Mouse (Mus musculus): ENCODE measurements around the gene Rchy1. TPM values are rescaled to one million over a fixed set of nuclear protein-coding genes. Genes with fewer than 3 reads are reported as not detected.
A peak's percentile ranks its signal among the peaks of the same experiment; 100 is the strongest.
"Not testable (repeated sequence)": the region's sequence is repeated elsewhere in the genome, so short reads cannot be mapped to it uniquely, and the experiment has no call there.

Rchy1 gene
- total RNA-seq, 4 experiments from 2014 or later, result 28.4 to 32.2 (median 29.0) TPM

GRCm38 (mm10) chr5:91960606-91961254, 2.1 kb downstream of the Rchy1 start:
- no peak for DNase-seq (ENCODE audit: low spot score in 2 of 2)

- no peak for DNase-seq (ENCODE audit: low spot score in 2 of 2)
These were observed 2.9 kb downstream of the Rchy1 start for GRCm38 (mm10) chr5:91959986-91960385.

DNA sequence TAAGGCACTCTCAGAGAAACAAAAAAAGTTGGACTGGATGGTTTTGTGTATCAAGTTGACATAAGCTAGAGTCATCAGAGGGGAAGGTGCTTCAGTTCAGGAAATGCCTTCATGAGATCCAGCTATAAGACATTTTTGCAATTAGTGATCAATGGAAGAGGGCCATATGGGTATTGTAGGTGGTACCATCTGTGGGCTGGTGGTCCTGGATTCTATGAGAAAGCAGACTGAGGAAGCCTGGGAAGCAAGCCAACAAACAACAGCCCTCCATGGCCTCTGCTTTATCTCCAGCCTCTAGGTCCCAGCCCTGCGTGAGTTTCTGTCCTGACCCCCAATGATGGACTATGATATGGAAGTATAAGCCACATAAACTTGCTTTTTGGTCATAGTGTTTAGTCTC, 3.8 kb downstream of the Rchy1 start:
- DNase-seq (ENCODE audit: low spot score in 2 of 2), result no peak

DNA sequence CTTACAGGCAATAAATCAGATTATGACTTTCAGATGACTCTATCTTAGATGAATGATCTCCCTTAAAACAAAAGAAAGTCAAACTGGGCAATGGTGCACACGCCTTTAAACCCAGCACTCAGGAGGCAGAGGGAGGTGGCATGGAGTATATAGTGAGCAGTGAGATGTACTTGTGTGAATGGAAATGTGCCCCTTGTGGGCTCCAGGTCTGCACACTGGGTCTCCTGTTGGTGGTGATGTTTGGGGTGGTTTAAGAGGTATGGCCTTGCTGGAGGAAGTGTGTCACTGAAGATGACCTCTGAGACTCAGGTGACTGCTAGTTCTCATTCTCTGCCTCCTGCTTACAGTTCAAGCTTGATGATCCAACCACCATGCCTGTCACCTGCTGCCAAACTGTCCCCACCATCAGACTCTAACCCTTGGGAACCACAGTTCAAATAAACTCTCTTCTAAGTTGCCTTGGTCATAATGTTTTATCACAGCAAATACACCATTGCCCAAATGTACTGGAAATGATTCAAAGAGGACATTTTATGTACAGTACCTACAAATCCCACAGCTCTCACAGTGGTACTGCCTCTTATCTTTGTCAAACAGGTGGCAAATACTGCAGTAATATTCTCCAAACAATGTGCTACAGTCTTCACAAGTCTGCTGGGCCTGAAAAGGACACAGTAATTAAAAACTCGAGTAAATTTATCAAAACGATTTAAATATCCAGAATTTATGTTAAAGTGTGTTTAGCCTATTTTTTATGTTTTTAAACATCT, 5.7 kb downstream of the Rchy1 start:
- no peak for DNase-seq (ENCODE audit: low spot score in 2 of 2)

DNA sequence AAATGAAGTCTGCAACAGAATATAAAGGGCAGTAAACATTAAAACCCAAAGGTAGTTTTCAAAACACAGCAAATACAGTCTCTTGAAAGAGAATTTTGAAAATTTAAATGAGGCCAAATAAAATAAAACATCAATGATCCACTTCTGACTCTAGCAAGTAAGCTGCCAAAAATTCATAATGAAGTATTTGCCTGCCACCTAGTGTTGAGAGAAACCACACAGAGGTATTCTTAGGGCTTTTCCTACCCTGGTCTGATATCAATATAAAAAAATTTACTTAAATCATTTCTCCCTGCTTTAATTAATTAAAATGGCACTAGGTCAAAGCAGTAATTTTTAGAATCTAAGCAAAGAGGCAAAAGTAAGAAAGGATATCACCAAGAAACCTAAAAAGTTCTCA, 11.5 kb downstream of the Rchy1 start:
- no peak for DNase-seq (ENCODE audit: low spot score in 2 of 2)

GRCm38 (mm10) chr5:91949441-91949840, 13.4 kb downstream of the Rchy1 start:
- DNase-seq (ENCODE audit: low spot score in 2 of 2), result no peak

- no peak for DNase-seq (ENCODE audit: low spot score in 2 of 2)
These were observed 15.9 kb downstream of the Rchy1 start for GRCm38 (mm10) chr5:91947008-91947407.

DNA sequence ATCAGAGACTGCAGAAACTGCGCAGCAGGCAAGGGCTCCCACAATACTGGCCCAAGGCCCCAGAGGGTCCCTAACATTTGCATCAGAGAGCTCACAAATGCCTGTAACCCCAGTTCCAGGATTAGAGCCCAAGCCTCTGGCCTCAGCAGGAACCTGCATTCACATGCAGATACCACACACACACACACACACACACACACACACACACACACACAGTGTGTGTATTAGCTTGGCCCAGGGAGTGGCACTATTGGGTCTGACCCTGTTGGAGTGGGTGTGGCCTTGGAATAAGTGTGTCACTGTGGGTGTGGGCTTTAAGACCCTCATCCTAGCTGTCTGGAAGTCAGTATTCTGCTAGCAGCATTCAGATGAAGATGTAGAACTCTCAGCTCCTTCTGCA, 17.3 kb downstream of the Rchy1 start:
- DNase-seq (ENCODE audit: low spot score in 2 of 2), result not testable (repeated sequence)

GRCm38 (mm10) chr5:91913231-91913630, 49.6 kb downstream of the Rchy1 start:
- no peak for DNase-seq (ENCODE audit: low spot score in 2 of 2)

GRCm38 (mm10) chr5:91911384-91912106, 51.3 kb downstream of the Rchy1 start:
- DNase-seq (ENCODE audit: low spot score in 2 of 2), result no peak

- no peak for DNase-seq (ENCODE audit: low spot score in 2 of 2)
These were observed 52.3 kb downstream of the Rchy1 start for GRCm38 (mm10) chr5:91910616-91911015.

GRCm38 (mm10) chr5:91909010-91909620, 53.8 kb downstream of the Rchy1 start:
- DNase-seq (ENCODE audit: low spot score in 2 of 2), result peak in 1 of 2 experiments; percentile 13

Other genes starting within 250 kb of the Rchy1 start
- gene Odaph, start 24.4 kb upstream of the Rchy1 start, total RNA-seq (2022), result not detected
- 1 to 10 TPM; 4.2 to 7.5 (median 5.7) TPM for gene Cdkl2, start 80.8 kb upstream of the Rchy1 start, total RNA-seq (2022)
- gene G3bp2, start 120.7 kb upstream of the Rchy1 start, total RNA-seq (2022), result 10 to 100 TPM; 53.3 to 63.2 (median 60.7) TPM
- 10 to 100 TPM; 68.9 to 76.0 (median 74.1) TPM for gene Uso1, start 174.9 kb upstream of the Rchy1 start, total RNA-seq (2022)